Mouse (Mus musculus) G1E-ER4 (cell line): ENCODE measurements around the gene Map3k13. TPM values are rescaled to one million over a fixed set of nuclear protein-coding genes. Genes with fewer than 3 reads are reported as not detected.

Experiments
- GATA1 ChIP-seq: IDR thresholded peaks from one replicate; pipeline ENCODE4 v1.8.0; 2012; ENCODE audit warnings: low read length, inconsistent platforms
- polyA plus RNA-seq: library from polyadenylated mRNA; stranded (reverse); fragments of >175 nt; gene quantifications from 2 replicates; pipeline ENCODE4 v1.2.3, GENCODE M21; 2012

The Map3k13 gene
- 0.03 and 0.05 TPM in 2 replicates for polyA plus RNA-seq

GRCm38 (mm10) chr16:21793875-21794696 lies at the start of gene Map3k13:
Gene Map3k13 (plus strand): TSS chr16:21794346.
- no peak for TF ChIP-seq GATA1

GRCm38 (mm10) chr16:21758447-21758846 lies 35.7 kb upstream of the Map3k13 start:
- TF ChIP-seq GATA1: no peak

DNA sequence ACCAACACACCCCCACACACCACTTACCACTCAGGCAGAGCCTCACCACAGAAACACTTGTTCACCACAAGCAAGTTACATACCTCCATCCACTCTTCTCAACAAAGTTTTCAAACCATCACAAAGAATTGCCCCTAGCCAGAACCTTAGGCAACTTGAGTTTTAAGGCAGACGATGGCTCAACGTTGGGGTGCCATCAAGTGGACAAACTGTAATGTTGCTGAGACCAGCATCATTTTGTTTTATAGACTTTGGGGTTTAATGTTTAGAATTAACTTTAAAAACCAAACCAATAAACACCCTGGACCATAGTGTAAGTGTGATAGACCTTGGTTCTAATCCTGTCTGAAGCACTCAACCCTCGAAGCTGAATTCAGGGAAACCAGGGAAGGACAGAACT lies 25.9 kb upstream of the Map3k13 start:
- no peak for TF ChIP-seq GATA1

- TF ChIP-seq GATA1: no peak
These were observed 24.5 kb upstream of the Map3k13 start for GRCm38 (mm10) chr16:21769667-21770066.

DNA sequence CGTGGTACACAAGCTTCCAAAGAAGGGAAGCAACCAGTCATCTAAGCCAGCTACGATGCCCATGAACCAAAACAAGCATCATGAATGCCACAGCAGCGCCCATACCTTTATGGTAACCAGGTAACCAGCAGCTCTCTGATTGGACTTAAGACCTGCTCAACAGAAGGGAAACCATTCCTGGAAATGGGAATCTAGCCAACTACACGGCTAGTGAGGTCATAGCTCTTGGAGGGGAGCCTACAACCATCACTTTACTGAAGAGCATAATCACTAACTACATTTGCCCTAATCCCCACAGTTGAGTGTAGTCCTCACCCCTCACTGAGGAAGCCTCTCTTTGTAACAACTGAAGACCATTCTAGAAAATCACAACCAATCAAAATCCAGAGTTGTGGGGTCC lies 19.4 kb upstream of the Map3k13 start:
- no peak for TF ChIP-seq GATA1

GRCm38 (mm10) chr16:21778293-21778866 lies 15.8 kb upstream of the Map3k13 start:
- no peak for TF ChIP-seq GATA1

GRCm38 (mm10) chr16:21779149-21779548 lies 15.0 kb upstream of the Map3k13 start:
- TF ChIP-seq GATA1: no peak

- TF ChIP-seq GATA1: no peak
These were observed 12.9 kb upstream of the Map3k13 start for GRCm38 (mm10) chr16:21781277-21781676.

DNA sequence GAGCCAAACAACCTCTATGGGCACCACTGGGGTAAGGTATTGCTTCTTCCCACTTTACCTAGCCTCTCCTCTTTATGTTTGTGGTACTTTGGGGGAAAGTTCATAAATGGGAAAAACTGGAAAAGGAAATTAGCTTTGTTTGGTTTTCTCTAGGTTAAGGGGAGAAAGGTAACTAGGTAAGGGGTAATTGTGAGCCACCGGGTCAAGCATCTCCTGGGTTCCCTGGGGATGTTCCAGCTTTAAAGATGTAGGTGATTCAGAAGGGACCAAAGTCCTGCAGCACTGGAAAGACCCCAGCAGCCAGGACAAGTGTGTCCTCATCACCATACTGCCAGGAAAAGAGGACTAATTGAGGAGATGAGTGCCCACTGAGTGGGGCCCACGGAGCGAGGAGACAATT lies 12.3 kb upstream of the Map3k13 start:
- TF ChIP-seq GATA1: no peak

GRCm38 (mm10) chr16:21782807-21783206 lies 11.3 kb upstream of the Map3k13 start:
- TF ChIP-seq GATA1: no peak

DNA sequence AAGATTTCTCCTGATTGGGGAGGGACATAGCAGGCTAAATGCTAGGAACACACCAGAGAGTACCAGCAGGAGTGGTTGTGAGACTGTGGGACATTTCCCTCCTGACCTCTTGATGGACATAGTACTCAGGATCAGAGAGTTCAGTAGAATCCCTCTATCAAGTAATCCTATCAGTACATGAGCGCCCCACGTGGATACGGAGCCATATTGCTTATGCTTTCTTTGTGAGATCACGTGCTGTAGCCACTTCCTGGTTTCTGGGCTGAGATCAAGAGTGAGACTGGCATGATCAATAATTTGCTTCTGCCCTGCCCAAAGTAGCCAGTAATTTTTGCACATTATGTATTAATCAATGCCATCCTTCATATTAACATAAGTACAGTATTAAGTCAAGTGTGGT lies 9.1 kb upstream of the Map3k13 start:
- no peak for TF ChIP-seq GATA1

GRCm38 (mm10) chr16:21786317-21786716 lies 7.8 kb upstream of the Map3k13 start:
- TF ChIP-seq GATA1: no peak

GRCm38 (mm10) chr16:21787516-21788353 lies 6.4 kb upstream of the Map3k13 start, which contains the start of gene Ehhadh:
Gene Ehhadh (minus strand): TSS chr16:21787807.
- TF ChIP-seq GATA1: no peak

DNA sequence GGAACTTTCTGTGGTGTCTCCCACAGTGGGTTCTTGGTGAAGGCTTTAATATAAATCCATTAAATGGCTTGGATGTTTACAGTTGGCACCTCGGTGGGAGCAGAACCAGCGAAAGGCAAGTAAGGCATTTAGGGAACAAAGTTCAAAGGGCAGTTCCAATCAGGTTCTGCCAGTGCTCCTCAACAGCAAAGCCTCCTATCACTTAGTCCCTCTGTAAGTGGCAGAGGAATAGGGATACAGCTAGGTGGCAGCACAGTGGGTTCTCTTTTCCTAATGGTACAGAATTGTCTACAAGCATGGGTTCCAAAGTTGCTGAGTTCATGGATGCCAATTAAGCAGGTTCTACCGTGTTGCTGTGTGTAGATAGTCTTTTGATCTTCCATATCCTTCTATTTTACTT lies 5.6 kb upstream of the Map3k13 start:
- TF ChIP-seq GATA1: no peak

DNA sequence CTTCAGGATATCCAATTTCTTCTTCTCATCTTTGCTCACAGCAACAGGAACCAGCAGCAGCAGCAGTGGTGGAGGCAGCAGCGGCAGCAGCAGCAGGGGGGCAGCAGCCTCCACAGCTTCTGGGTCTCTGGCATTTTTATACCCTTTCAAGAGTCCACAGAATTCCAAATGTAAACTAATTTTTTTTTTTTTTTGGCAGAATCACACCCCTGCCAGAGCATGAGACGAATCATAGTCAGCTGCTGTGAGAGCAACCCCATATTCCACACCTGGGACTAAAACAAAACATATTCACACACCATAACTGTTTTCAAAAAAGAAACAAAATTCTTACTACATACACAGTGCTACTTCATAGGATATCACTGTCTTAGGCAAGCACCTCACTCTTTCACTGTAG lies 5.0 kb upstream of the Map3k13 start:
- no peak for TF ChIP-seq GATA1

GRCm38 (mm10) chr16:21790469-21790868 lies 3.7 kb upstream of the Map3k13 start:
- TF ChIP-seq GATA1: no peak

DNA sequence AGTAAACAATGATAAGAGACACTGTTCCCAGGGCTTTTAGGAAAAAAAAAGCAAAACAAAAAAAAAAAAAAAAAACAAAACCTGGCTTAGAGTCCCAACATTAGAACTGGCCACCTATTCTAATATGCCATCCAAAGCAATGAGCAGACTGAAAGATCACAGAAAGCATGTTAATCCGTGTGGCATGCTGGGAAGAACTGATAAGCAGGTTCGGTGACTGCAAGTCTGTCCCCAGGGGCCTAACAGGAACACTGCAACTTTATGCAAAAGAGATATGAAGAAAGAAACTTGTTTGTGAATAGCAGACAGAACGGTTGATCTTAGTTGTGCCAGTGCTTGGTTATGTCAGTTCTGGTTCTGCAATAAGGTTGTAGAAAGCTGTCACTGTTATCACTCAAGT lies 2.4 kb upstream of the Map3k13 start:
- peak; percentile 40 for TF ChIP-seq GATA1
